Mouse (Mus musculus) ES-E14 (cell line): Measurements from ENCODE around the gene Ppp1r15a. TPM values are rescaled to one million over a fixed set of nuclear protein-coding genes. Genes with fewer than 3 reads are reported as not detected.

Experiments
- DNase-seq: peaks from one replicate; pipeline ENCODE4 v3.0.0-alpha.2; 2013; ENCODE audit warnings: low read depth, low spot score
- H3K27ac ChIP-seq: 2 replicates; pipeline ENCODE4 v1.5.1; 2012; ENCODE audit warnings: low read depth, mild to moderate bottlenecking, low read length, moderate library complexity, mixed read lengths; ENCODE audit not compliant: poor library complexity, insufficient read depth, severe bottlenecking
- H3K36me3 ChIP-seq: 2 replicates; pipeline ENCODE4 v1.6.1; 2012; ENCODE audit warnings: mild to moderate bottlenecking, low read length, moderate library complexity, mixed read lengths; ENCODE audit not compliant: control insufficient read depth, poor library complexity, insufficient read depth, severe bottlenecking
- H3K4me1 ChIP-seq, 2 experiments: fragments of 150-350 bp in 1 of 2; sonication (generic) in 1 of 2; 2 replicates each; pipeline ENCODE4 v1.6.1; 2012; ENCODE audit warnings: low read length in 2 of 2, mild to moderate bottlenecking in 1 of 2, mixed read lengths in 1 of 2; ENCODE audit not compliant: control insufficient read depth in 2 of 2, insufficient read depth in 2 of 2, poor library complexity in 1 of 2
- H3K4me3 ChIP-seq, 2 experiments: fragments of 150-350 bp in 1 of 2; sonication (generic) in 1 of 2; 2 replicates each; pipeline ENCODE4 v1.5.1; 2012; ENCODE audit warnings: low read length in 2 of 2, low read depth in 1 of 2, mild to moderate bottlenecking in 1 of 2, mixed read lengths in 1 of 2; ENCODE audit not compliant: insufficient read depth in 1 of 2, poor library complexity in 1 of 2, severe bottlenecking in 1 of 2
- H3K9ac ChIP-seq: 2 replicates; pipeline ENCODE4 v1.6.1; 2012; ENCODE audit warnings: low read depth, mild to moderate bottlenecking, low read length, mixed read lengths; ENCODE audit not compliant: poor library complexity, insufficient read depth, severe bottlenecking
- H3K9me3 ChIP-seq: fragments of 150-350 bp; sonication (generic); 2 replicates; pipeline ENCODE4 v1.6.1; 2012; ENCODE audit warnings: low read depth, mild to moderate bottlenecking, low read length; ENCODE audit not compliant: control insufficient read depth, insufficient read depth
- CHD2 ChIP-seq: IDR thresholded peaks from 2 replicates; pipeline ENCODE4 v1.6.1; 2014; ENCODE audit warnings: mild to moderate bottlenecking, low read depth, low read length, inconsistent platforms
- HCFC1 ChIP-seq: IDR thresholded peaks from 2 replicates; pipeline ENCODE4 v1.6.1; 2012; ENCODE audit warnings: low read length, inconsistent platforms, borderline replicate concordance; ENCODE audit not compliant: insufficient read depth
- MAFK ChIP-seq: IDR thresholded peaks from 2 replicates; pipeline ENCODE4 v1.6.1; 2014; ENCODE audit warnings: mild to moderate bottlenecking, low read depth, low read length, inconsistent platforms; ENCODE audit not compliant: insufficient read depth
- ZC3H11A ChIP-seq: IDR thresholded peaks from 2 replicates; pipeline ENCODE4 v1.6.1; 2012; ENCODE audit warnings: low read depth, mild to moderate bottlenecking, inconsistent platforms, low read length, borderline replicate concordance
- ZNF384 ChIP-seq: IDR thresholded peaks from 2 replicates; pipeline ENCODE4 v1.6.1; 2012; ENCODE audit warnings: low read depth, low read length, inconsistent platforms
- in situ Hi-C, 2 experiments: fragments of 600-800 bp; cut with MboI; formaldehyde crosslinking; loops; one replicate each; pipeline ENCODE4 v1.15.1; 2025; ENCODE audit warnings: low sequenced_read_pairs in 2 of 2, inconsistent platforms in 1 of 2; ENCODE audit not compliant: unreplicated experiment in 2 of 2
- total RNA-seq: library from RNA; depleted of rRNA; stranded (reverse); fragments of 300-350 nt; gene quantifications from 2 replicates; pipeline ENCODE4 v1.2.3, GENCODE M21; 2012

The Ppp1r15a gene
- total RNA-seq, 1 experiment = 37.9 TPM

DNA sequence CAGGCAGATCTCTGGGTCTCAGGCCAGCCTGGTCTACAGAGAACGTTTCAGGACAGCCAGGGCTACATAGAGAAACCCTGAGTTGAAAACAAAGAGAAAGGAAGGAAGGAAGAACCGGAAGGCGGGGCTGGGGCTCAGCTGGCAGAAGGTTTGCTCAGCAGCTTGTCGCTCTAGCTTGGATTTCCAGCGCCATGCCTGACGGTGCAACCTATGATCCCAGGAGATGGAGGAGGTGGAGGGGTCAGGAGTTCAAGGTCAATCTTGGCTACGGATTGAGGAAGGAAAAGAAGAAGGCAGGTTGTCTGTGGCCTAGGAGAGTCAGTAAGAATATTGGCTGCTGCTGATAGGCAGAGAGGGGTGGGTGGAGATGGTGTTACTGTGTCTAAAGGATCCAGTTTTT, 34.2 kb upstream of the Ppp1r15a start:
- H3K36me3 ChIP-seq = peaks cover 6% of the 10 kb centered on the region; the same call in 1 of the 2 replicates
- H3K9ac ChIP-seq = peak overlapping the region; percentile 72
- H3K27ac ChIP-seq = peak overlapping the region; percentile 98
- no peak for DNase-seq
- peak overlapping the region; percentile 47 to 64; a peak in 3 of 4 replicates for H3K4me3 ChIP-seq
- H3K4me1 ChIP-seq = peaks cover 10 to 15% of the 10 kb centered on the region in 2 experiments; a peak in 3 of 4 replicates
- in situ Hi-C loops = no loop called here
- peak; percentile 31; the same call in 1 of the 2 replicates for TF ChIP-seq MAFK
- no peak for TF ChIP-seq ZC3H11A
- no peak for TF ChIP-seq CHD2
- no peak for TF ChIP-seq ZNF384
- TF ChIP-seq HCFC1 = no peak
- no peaks in the 10 kb centered on the region for H3K9me3 ChIP-seq

DNA sequence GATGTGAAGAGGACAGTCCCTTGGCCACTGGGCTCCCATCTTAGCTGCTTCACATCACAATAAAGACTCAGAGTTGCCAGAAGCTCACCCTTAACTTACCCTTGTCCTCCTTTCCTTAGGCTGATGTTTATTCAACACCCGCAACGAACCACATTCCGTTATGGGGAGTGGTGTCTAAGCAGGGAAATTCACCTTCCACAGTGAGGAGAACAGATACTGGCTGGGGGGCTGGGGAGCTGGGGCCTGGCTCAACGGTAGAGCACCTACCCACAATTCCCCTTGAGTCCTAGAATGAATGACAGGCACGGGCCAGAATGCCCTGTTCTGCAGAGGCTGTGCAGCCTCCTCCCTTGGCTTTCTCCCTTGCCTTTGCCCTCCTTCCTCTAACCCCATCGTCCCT, 32.8 kb upstream of the Ppp1r15a start:
- H3K4me3 ChIP-seq = peak overlapping the region; percentile 64 to 71; a peak in 3 of 4 replicates
- peaks cover 6% of the 10 kb centered on the region; the same call in 1 of the 2 replicates for H3K36me3 ChIP-seq
- DNase-seq = no peak
- no peaks in the 10 kb centered on the region for H3K9me3 ChIP-seq
- H3K9ac ChIP-seq = peak overlapping the region; percentile 79; the same call in 1 of the 2 replicates
- in situ Hi-C loops = no loop called here
- peaks cover 13 to 16% of the 10 kb centered on the region in 2 experiments; a peak in 3 of 4 replicates for H3K4me1 ChIP-seq
- TF ChIP-seq HCFC1 (no peak), ZC3H11A (no peak), CHD2 (no peak)
- H3K27ac ChIP-seq = peak overlapping the region; percentile 98

DNA sequence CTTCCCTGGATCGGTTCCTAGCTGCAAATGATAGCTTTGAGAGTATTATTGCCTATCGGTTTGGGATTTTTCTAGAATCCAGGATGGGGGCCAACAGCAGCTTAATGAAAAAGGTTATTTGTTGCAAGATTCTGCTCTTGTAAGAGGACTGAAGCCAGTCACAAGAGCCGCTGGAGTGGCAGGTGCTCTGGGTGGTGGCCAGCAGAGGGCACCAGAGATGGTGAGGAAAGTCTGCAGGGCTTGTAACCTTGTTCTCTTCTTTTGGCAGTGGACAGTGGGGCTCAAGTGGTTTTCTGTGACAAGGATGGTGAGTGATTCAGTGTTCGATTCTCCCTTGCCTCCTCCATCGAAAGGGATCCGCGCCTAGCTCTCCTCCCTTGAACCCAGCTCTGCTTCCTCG, 29.7 kb upstream of the Ppp1r15a start:
- no peak for TF ChIP-seq HCFC1
- TF ChIP-seq ZC3H11A = peak; percentile 67; the same call in 1 of the 2 replicates
- peaks cover 19 to 27% of the 10 kb centered on the region in 2 experiments for H3K4me1 ChIP-seq
- H3K9ac ChIP-seq = peak overlapping the region; percentile 68
- DNase-seq = no peak
- H3K36me3 ChIP-seq = no peaks in the 10 kb centered on the region; the same call in 1 of the 2 replicates
- H3K27ac ChIP-seq = peak overlapping the region; percentile 51; the same call in 1 of the 2 replicates
- no peaks in the 10 kb centered on the region for H3K9me3 ChIP-seq
- in situ Hi-C loops = no loop called here
- H3K4me3 ChIP-seq = peak overlapping the region in 1 of 2 experiments; percentile 36; a peak in 2 of 4 replicates

DNA sequence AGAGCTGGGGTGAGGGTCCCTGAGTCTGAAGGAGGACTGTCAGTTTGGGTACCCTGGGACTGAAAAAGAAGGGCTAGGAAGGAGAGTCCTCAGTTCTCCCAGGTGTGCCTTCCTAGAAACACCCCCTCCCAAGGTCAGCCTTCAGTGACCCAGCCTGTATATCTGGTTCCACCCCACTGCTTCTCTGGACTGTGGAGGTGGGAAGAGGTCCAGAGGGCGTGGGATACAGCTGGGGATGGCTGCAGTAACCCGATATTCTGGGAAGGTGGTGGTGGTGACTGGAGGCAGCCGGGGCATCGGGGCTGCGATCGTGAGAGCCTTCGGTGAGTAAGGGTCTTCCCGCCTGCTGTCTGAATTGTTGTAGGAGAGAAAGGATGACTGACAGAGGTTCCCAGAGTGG, 28.7 kb upstream of the Ppp1r15a start, which contains the start of gene Hsd17b14:
TSS of gene Hsd17b14 (plus strand) at position 150 of the 400 bp plus-strand sequence.
- no peaks in the 10 kb centered on the region; the same call in 1 of the 2 replicates for H3K36me3 ChIP-seq
- DNase-seq = no peak
- TF ChIP-seq ZNF384 (no peak), ZC3H11A (no peak), HCFC1 (no peak), MAFK (no peak), CHD2 (no peak)
- H3K9me3 ChIP-seq = no peaks in the 10 kb centered on the region
- H3K27ac ChIP-seq = peak within 1 kb of the TSS; percentile 90
- in situ Hi-C loops = no loop called here
- H3K9ac ChIP-seq = peak within 1 kb of the TSS; percentile 28; the same call in 1 of the 2 replicates
- H3K4me3 ChIP-seq = peak within 1 kb of the TSS; percentile 24 to 39
- H3K4me1 ChIP-seq = peaks cover 19 to 28% of the 10 kb centered on the region in 2 experiments

DNA sequence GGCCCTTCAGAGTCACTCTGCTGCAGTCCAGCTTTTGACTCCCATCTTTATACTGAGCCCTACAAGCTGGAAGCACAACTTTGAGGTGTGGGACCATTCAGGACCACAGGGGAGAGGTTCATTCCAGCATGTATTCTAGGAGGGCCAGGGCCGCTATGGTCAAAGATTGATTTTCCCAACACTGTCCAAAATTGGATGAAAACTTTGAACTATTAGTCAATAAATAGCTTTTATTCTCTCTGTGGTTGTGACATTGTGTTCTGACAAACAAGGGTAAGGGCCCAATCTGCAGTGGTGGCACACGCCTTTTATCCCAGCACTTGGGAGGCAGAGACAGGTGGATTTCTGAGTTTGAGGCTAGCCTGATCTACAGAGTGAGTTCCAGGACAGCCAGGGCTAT, 27.9 kb upstream of the Ppp1r15a start:
- in situ Hi-C loops = no loop called here
- Histone ChIP-seq H3K9me3 (no peaks in the 10 kb centered on the region), H3K4me3 (no peak overlapping the region), H3K9ac (peak overlapping the region; percentile 11; the same call in 1 of the 2 replicates), H3K4me1 (peaks cover 17 to 34% of the 10 kb centered on the region in 2 experiments), H3K36me3 (no peaks in the 10 kb centered on the region; the same call in 1 of the 2 replicates), H3K27ac (peak overlapping the region; percentile 90)
- TF ChIP-seq CHD2 = no peak
- TF ChIP-seq ZC3H11A = no peak
- no peak for TF ChIP-seq HCFC1
- no peak for DNase-seq
